Mouse (Mus musculus): ENCODE measurements around the gene Cfap74. TPM values are rescaled to one million over a fixed set of nuclear protein-coding genes. Genes with fewer than 3 reads are reported as not detected.

Cfap74 gene
- total RNA-seq, 2 experiments from 2014 or later: not detected

- no peak for ATAC-seq (replicated peaks; ENCODE audit: low FRiP score, low TSS enrichment, poor library complexity, severe bottlenecking)
These were observed 80.3 kb downstream of the Cfap74 start for GRCm38 (mm10) chr4:155489101-155489970.

- no peak for ATAC-seq (replicated peaks; ENCODE audit: low FRiP score, low TSS enrichment, poor library complexity, severe bottlenecking)
These were observed 81.5 kb downstream of the Cfap74 start for GRCm38 (mm10) chr4:155490456-155490855.

- peak; percentile 27; the same call in 1 of the 2 replicates for ATAC-seq (replicated peaks; ENCODE audit: low FRiP score, low TSS enrichment, poor library complexity, severe bottlenecking)
These were observed 82.1 kb downstream of the Cfap74 start, which contains the start of gene Gnb1 for GRCm38 (mm10) chr4:155490990-155491504. Gnb1 (plus strand) TSS chr4:155491361.

DNA sequence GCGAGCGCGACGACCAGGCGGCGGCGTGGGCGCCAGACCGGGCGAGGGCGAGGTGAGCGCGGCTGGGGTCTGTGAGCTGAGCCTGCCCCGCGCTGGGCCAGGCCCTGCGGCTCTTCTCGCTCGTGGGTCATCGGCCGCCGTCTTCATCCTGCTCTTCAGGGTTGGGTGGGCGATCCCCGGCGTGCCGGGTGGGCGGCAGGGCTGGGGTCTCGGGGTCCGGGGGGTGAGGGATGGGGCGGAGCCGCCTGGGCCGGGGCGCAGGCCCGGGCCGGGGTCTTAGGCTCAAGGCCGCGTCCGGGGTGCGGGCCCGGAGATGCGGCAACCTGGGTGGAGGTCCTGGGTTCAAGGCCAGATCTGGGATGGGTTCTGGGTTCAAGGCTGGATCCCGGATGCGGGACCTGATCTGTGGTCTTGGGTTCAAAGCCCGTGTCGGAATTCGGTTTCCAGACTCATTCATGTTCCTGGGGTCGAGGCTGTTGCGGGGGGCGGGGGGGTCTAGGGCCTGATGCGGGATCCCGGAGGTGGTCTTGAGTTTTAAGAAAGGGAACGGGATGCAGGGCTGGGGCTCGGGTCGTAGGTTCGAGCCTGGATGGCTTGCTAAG is 82.6 kb downstream of the Cfap74 start:
- ATAC-seq (replicated peaks; ENCODE audit: low FRiP score, low TSS enrichment, poor library complexity, severe bottlenecking): no peak

- peak; percentile 36 for ATAC-seq (replicated peaks; ENCODE audit: low FRiP score, low TSS enrichment, poor library complexity, severe bottlenecking)
These were observed 83.2 kb downstream of the Cfap74 start for GRCm38 (mm10) chr4:155492131-155492633.

DNA sequence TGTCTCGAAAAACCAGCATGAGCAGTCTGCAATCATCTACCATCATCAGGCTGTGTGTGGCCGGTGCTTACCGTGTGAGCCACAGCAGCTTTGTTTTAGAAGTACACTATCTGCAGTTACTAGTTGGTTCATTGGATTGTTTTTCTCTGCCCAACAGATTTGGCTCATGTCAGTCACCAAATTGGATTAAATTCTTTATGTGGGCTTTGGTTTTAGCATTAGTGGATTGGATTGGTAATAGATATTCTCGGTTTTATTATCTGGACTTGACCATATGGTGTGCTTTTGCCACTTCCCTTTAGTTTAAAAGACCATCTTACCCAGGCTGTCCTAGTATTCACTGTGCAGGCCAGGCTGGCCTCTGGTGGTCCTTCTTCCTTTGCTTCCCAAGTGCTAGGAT is 85.9 kb downstream of the Cfap74 start:
- no peak for ATAC-seq (replicated peaks; ENCODE audit: low FRiP score, low TSS enrichment, poor library complexity, severe bottlenecking)

GRCm38 (mm10) chr4:155497963-155498362 is 89.0 kb downstream of the Cfap74 start:
- no peak for ATAC-seq (replicated peaks; ENCODE audit: low FRiP score, low TSS enrichment, poor library complexity, severe bottlenecking)

DNA sequence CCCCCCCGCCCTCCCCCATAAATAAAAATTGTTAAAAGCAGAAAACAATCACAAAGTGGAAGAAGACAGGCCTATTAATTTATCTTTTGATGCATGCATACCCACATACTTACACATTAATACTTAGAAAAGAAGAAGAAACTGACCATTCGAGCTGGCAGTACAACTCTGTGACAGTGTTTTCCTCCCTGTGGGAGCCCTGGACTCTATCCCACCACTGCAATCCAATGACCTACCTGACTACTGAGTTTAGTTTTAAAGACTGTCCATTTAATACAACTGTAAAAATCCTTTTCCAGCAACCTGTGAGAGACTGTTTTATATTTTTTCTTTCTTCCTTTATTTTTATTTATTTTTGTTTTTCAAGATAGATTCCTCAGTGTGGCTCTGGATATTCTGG is 92.1 kb downstream of the Cfap74 start:
- no peak for ATAC-seq (replicated peaks; ENCODE audit: low FRiP score, low TSS enrichment, poor library complexity, severe bottlenecking)

GRCm38 (mm10) chr4:155505067-155505466 is 96.1 kb downstream of the Cfap74 start:
- no peak for ATAC-seq (replicated peaks; ENCODE audit: low FRiP score, low TSS enrichment, poor library complexity, severe bottlenecking)

DNA sequence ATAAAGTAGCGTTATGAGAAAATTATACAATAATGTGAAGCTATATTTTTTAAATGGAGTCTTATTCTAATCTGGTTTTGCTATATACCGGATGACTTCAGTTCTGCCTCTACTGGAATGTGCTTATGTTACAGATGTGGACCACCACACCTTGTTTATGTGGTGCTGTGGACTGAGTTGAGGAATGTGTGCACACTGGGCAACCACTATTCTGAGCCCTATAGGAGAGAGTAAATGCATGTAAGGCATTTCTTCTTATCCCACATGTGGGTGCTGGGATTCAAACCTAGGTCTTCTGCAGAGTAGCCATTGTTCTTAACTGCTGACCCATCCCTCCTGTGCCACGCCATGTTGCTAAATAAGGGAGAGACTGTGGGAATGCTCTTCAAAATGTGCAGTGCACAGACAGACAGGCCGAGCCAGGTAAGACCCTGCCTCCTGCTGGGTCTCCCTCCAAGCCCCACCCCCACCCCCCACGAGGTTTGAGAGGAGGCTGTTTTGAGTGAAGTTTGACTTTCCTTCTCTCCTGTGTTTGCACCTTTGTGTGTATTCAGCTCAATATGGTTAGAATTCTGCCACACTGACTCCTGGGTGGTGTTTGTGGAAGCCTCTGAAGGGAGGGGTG is 96.8 kb downstream of the Cfap74 start:
- no peak for ATAC-seq (replicated peaks; ENCODE audit: low FRiP score, low TSS enrichment, poor library complexity, severe bottlenecking)

GRCm38 (mm10) chr4:155508614-155509013 is 99.6 kb downstream of the Cfap74 start:
- no peak for ATAC-seq (replicated peaks; ENCODE audit: low FRiP score, low TSS enrichment, poor library complexity, severe bottlenecking)

- ATAC-seq (replicated peaks; ENCODE audit: low FRiP score, low TSS enrichment, poor library complexity, severe bottlenecking): no peak
These were observed 102.0 kb downstream of the Cfap74 start for GRCm38 (mm10) chr4:155510981-155511380.

DNA sequence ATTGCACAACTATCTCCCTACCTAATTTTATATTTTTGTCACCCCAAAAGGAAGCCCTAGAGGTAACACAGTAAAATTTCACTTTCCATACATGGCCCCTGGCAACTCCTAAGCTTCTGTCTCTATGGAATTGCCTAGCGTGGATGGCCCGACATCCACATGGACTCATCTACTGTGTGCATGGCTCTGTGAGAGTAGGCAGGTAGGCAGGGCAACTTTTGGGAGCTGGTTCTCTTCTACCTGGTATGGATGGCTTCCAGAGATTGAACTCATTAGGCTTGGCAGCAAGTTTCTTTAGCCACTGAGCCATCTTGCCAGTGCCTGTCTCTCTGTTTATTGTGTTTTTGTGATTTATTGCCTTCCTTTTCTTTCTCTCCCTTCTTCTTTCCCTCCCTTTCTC is 105.8 kb downstream of the Cfap74 start:
- ATAC-seq (replicated peaks; ENCODE audit: low FRiP score, low TSS enrichment, poor library complexity, severe bottlenecking): no peak

Other genes with a start within 250 kb of the Cfap74 start
- 16.3 and 16.4 TPM in 2 replicates for gene Ski, start 186.6 kb upstream of the Cfap74 start, total RNA-seq (2014; fragmentation: Nextera tagmentation)
- gene Ski, start 186.6 kb upstream of the Cfap74 start, total RNA-seq (2017): 6.7 and 7.7 TPM in 2 replicates
- gene Faap20, start 159.4 kb upstream of the Cfap74 start, total RNA-seq (2014; fragmentation: Nextera tagmentation): 25.6 and 41.4 TPM in 2 replicates
- gene Faap20, start 159.4 kb upstream of the Cfap74 start, total RNA-seq (2017): 16.8 and 17.0 TPM in 2 replicates
- gene Prkcz, start 47.8 kb upstream of the Cfap74 start, total RNA-seq (2014; fragmentation: Nextera tagmentation): not detected in 2 replicates
- gene Prkcz, start 47.8 kb upstream of the Cfap74 start, total RNA-seq (2017): not detected in 2 replicates
- 0.20 TPM in 1 of 2 replicates, not detected in the other for gene Gabrd, start 11.1 kb upstream of the Cfap74 start, total RNA-seq (2014; fragmentation: Nextera tagmentation)
- not detected in 2 replicates for gene Gabrd, start 11.1 kb upstream of the Cfap74 start, total RNA-seq (2017)
- gene Tmem52, start 59.9 kb downstream of the Cfap74 start, total RNA-seq (2014; fragmentation: Nextera tagmentation): not detected in 2 replicates
- gene Tmem52, start 59.9 kb downstream of the Cfap74 start, total RNA-seq (2017): not detected in 2 replicates
- 219 and 229 TPM in 2 replicates for gene Gnb1, start 82.2 kb downstream of the Cfap74 start, total RNA-seq (2014; fragmentation: Nextera tagmentation)
- 109 and 158 TPM in 2 replicates for gene Gnb1, start 82.2 kb downstream of the Cfap74 start, total RNA-seq (2017)
- gene Nadk, start 153.2 kb downstream of the Cfap74 start, total RNA-seq (2014; fragmentation: Nextera tagmentation): 76.3 and 86.5 TPM in 2 replicates
- 49.9 and 65.2 TPM in 2 replicates for gene Nadk, start 153.2 kb downstream of the Cfap74 start, total RNA-seq (2017)
- 45.1 and 60.2 TPM in 2 replicates for gene Slc35e2, start 192.2 kb downstream of the Cfap74 start, total RNA-seq (2014; fragmentation: Nextera tagmentation)
- gene Slc35e2, start 192.2 kb downstream of the Cfap74 start, total RNA-seq (2017): 30.4 and 31.1 TPM in 2 replicates
- gene Cdk11b, start 215.7 kb downstream of the Cfap74 start, total RNA-seq (2014; fragmentation: Nextera tagmentation): 60.7 and 74.1 TPM in 2 replicates
- 44.7 and 67.9 TPM in 2 replicates for gene Cdk11b, start 215.7 kb downstream of the Cfap74 start, total RNA-seq (2017)
- gene Gm10563, start 236.2 kb downstream of the Cfap74 start, total RNA-seq (2014; fragmentation: Nextera tagmentation): not detected in 2 replicates
- not detected in 2 replicates for gene Gm10563, start 236.2 kb downstream of the Cfap74 start, total RNA-seq (2017)
- not detected in 2 replicates for gene Mmp23, start 244.2 kb downstream of the Cfap74 start, total RNA-seq (2014; fragmentation: Nextera tagmentation)
- gene Mmp23, start 244.2 kb downstream of the Cfap74 start, total RNA-seq (2017): not detected in 2 replicates